In genomic region chr3:66964884-66965283, GRCm38 (mm10) we compare ENCODE assay signal across 19 mouse cellular contexts. TPM values are rescaled to one million over a fixed set of nuclear protein-coding genes. Genes with fewer than 3 reads are reported as not detected.
DNase-seq lines count a peak whose midpoint lies in the region; ATAC-seq and TF ChIP-seq lines count a peak whose summit lies in the region.
"Had no signal": no experiment of that assay in that cellular context is flagged by ENCODE, and none has a peak within 500 bp of the region (broad histone marks: within the 10 kb centered on the region; RNA-seq: fewer than 3 reads in every experiment).

No protein-coding gene starts in this region.

- no peak overlapping the region for H3K4me2 ChIP-seq in liver, embryonic 12.5 days
- no peak overlapping the region for H3K4me2 ChIP-seq in liver, embryonic 16.5 days (ENCODE audit: low read depth, low read length)
- H3K4me2 ChIP-seq in stomach, postnatal 0 days (replicated peaks; ENCODE audit: low read depth), result no peak overlapping the region
- H3K4me2 ChIP-seq: embryonic facial prominence, embryonic 15.5 days; heart, embryonic 12.5 days; hindbrain, embryonic 14.5 days had no signal

- peak; percentile 36 for DNase-seq in liver, adult 2 months (ENCODE audit: extremely low read depth, low read depth, low spot score)
- no peak for DNase-seq in liver
- no peak for DNase-seq in stomach, postnatal 0 days (ENCODE audit: low spot score)
- no peak for DNase-seq in kidney, postnatal 10 days
- no peak for DNase-seq in gastrocnemius, adult 2 months
- DNase-seq: adrenal gland, postnatal 25 days; cerebellum, adult 18-20 months; cerebellum, postnatal 10 days; gastrocnemius, postnatal 10 days; heart, adult 2 months had no signal

- no peak overlapping the region for H3K4me3 ChIP-seq in liver, adult 2 months (ENCODE audit: insufficient read depth, low read depth, low read length)
- no peak overlapping the region for H3K4me3 ChIP-seq in liver, embryonic 12.5 days
- H3K4me3 ChIP-seq in liver, embryonic 16.5 days (ENCODE audit: low read depth, low read length), result no peak overlapping the region
- no peak overlapping the region for H3K4me3 ChIP-seq in stomach, postnatal 0 days (ENCODE audit: low read depth, low read length)
- H3K4me3 ChIP-seq in gastrocnemius, adult 2 months, result no peak overlapping the region
- H3K4me3 ChIP-seq: embryonic facial prominence, embryonic 15.5 days; erythroblast, embryonic 14.5 days; forebrain, embryonic 10.5 days; heart, adult 2 months; heart, embryonic 12.5 days; hindbrain, embryonic 10.5 days had no signal

- H3K9ac ChIP-seq in liver, adult 2 months (ENCODE audit: low read depth, low read length), result no peak overlapping the region
- no peak overlapping the region for H3K9ac ChIP-seq in liver, embryonic 12.5 days
- H3K9ac ChIP-seq in liver, embryonic 16.5 days (ENCODE audit: low read depth, low read length), result no peak overlapping the region
- no peak overlapping the region for H3K9ac ChIP-seq in stomach, postnatal 0 days (ENCODE audit: low read length)
- H3K9ac ChIP-seq: embryonic facial prominence, embryonic 15.5 days; heart, embryonic 12.5 days; hindbrain, embryonic 14.5 days had no signal

- H3K27me3 ChIP-seq in liver, adult 2 months (ENCODE audit: control insufficient read depth, insufficient read depth, low read length), result 0 out of 2 replicates have a peak, but pooled peaks cover 2% of the 10 kb centered on the region
- H3K27me3 ChIP-seq in liver, embryonic 12.5 days (replicated peaks), result peaks cover 24% of the 10 kb centered on the region
- peaks cover 2% of the 10 kb centered on the region for H3K27me3 ChIP-seq in liver, embryonic 16.5 days (ENCODE audit: control insufficient read depth, insufficient read depth, low read depth, low read length)
- peaks cover 3% of the 10 kb centered on the region; the same call in 1 of the 2 replicates for H3K27me3 ChIP-seq in stomach, postnatal 0 days (ENCODE audit: control insufficient read depth, insufficient read depth, low read length)

- no peaks in the 10 kb centered on the region for H3K4me1 ChIP-seq in liver, adult 2 months (ENCODE audit: control insufficient read depth, insufficient read depth, low read length)
- no peaks in the 10 kb centered on the region for H3K4me1 ChIP-seq in liver, embryonic 12.5 days
- H3K4me1 ChIP-seq in liver, embryonic 16.5 days (ENCODE audit: control insufficient read depth, low read depth, low read length), result no peaks in the 10 kb centered on the region
- no peaks in the 10 kb centered on the region for H3K4me1 ChIP-seq in stomach, postnatal 0 days (replicated peaks; ENCODE audit: control insufficient read depth, insufficient read depth)
- H3K4me1 ChIP-seq: heart, embryonic 12.5 days; hindbrain, embryonic 10.5 days had no signal

- H3K27ac ChIP-seq in liver, adult 2 months (replicated peaks; ENCODE audit: insufficient read depth, low read depth, low read length), result no peak overlapping the region
- no peak overlapping the region for H3K27ac ChIP-seq in liver, embryonic 12.5 days
- H3K27ac ChIP-seq in liver, embryonic 16.5 days (ENCODE audit: low read length), result no peak overlapping the region
- no peak overlapping the region for H3K27ac ChIP-seq in stomach, postnatal 0 days (replicated peaks)
- no peak overlapping the region for H3K27ac ChIP-seq in gastrocnemius, adult 2 months
- H3K27ac ChIP-seq: embryonic facial prominence, embryonic 15.5 days; forebrain, embryonic 10.5 days; heart, adult 2 months; hindbrain, embryonic 10.5 days; hindbrain, embryonic 14.5 days had no signal

- TF ChIP-seq EP300 in stomach, postnatal 0 days (optimal IDR thresholded peaks at IDR 0.05), result no peak

- no peaks in the 10 kb centered on the region for H3K36me3 ChIP-seq in liver, adult 2 months (ENCODE audit: control insufficient read depth, insufficient read depth, low read length)
- no peaks in the 10 kb centered on the region for H3K36me3 ChIP-seq in liver, embryonic 12.5 days
- H3K36me3 ChIP-seq in liver, embryonic 16.5 days (ENCODE audit: control insufficient read depth, insufficient read depth), result no peaks in the 10 kb centered on the region
- no peaks in the 10 kb centered on the region for H3K36me3 ChIP-seq in stomach, postnatal 0 days (ENCODE audit: control insufficient read depth, insufficient read depth, low read length)
- H3K36me3 ChIP-seq: embryonic facial prominence, embryonic 15.5 days; forebrain, embryonic 10.5 days; heart, embryonic 12.5 days; hindbrain, embryonic 10.5 days had no signal

- intact Hi-C loops in gastrocnemius, adult 2 months (cut with DNase I), result no loop called here

- no peaks in the 10 kb centered on the region for H3K79me2 ChIP-seq in liver, adult 2 months (ENCODE audit: control insufficient read depth, insufficient read depth, low read length)

- no peaks in the 10 kb centered on the region for H3K9me3 ChIP-seq in liver, embryonic 12.5 days (replicated peaks)
- no peaks in the 10 kb centered on the region for H3K9me3 ChIP-seq in liver, embryonic 16.5 days (replicated peaks; ENCODE audit: control insufficient read depth, low read length)
- H3K9me3 ChIP-seq in stomach, postnatal 0 days (ENCODE audit: control insufficient read depth, low read length), result no peaks in the 10 kb centered on the region
- H3K9me3 ChIP-seq: embryonic facial prominence, embryonic 15.5 days; forebrain, embryonic 10.5 days; heart, embryonic 12.5 days; hindbrain, embryonic 10.5 days had no signal

- ATAC-seq in liver, embryonic 12.5 days, result peak; percentile 66; the same call in 1 of the 2 replicates
- peak; percentile 77 for ATAC-seq in liver, embryonic 16.5 days (ENCODE audit: low read depth)
- no peak for ATAC-seq in stomach, postnatal 0 days (ENCODE audit: low FRiP score, low TSS enrichment)
- ATAC-seq: forebrain, embryonic 14.5 days had no signal

- no peak for TF ChIP-seq CTCF in liver, adult 2 months (IDR thresholded peaks at IDR 0.05; ENCODE audit: low read depth, low read length)
- no peak for TF ChIP-seq CTCF in stomach, postnatal 0 days (IDR thresholded peaks at IDR 0.05; ENCODE audit: low read depth)
- TF ChIP-seq CTCF in gastrocnemius, adult 2 months (IDR thresholded peaks at IDR 0.05), result no peak

- TF ChIP-seq POLR2A in liver, adult 2 months (IDR thresholded peaks at IDR 0.05; ENCODE audit: extremely low read depth, insufficient read depth, low read length), result no peak

- WGBS in liver, adult 2 months, result 16% methylated on average over 3 of the region's 3 CpGs
- WGBS in liver, embryonic 12.5 days (ENCODE audit: insufficient replicate concordance), result 49% methylated on average over 3 of the region's 3 CpGs
- 46% methylated on average over 3 of the region's 3 CpGs for WGBS in liver, embryonic 16.5 days (ENCODE audit: insufficient replicate concordance)
- WGBS in stomach, postnatal 0 days, result 37% methylated on average over 3 of the region's 3 CpGs

RNA-seq across cellular contexts. Expression of gene Rsrc1, which starts 16.3 kb away (rescaled TPM):
- total RNA-seq in liver, adult 2 months (2014; rRNA removed), result 11.5 and 15.0 TPM in 2 replicates
- 2.0 and 2.3 TPM in 2 replicates for polyA plus RNA-seq in liver, adult 2 months (2012; rRNA removed)
- polyA plus RNA-seq in liver, embryonic 12.5 days (2016; fragmentation: Nextera tagmentation; extraction: Ambion mirVana), result 15.1 and 16.3 TPM in 2 replicates
- polyA plus RNA-seq in liver, embryonic 16.5 days (2015; fragmentation: Nextera tagmentation; extraction: Ambion mirVana), result 6.1 and 6.9 TPM in 2 replicates
- 15.1 and 15.9 TPM in 2 replicates for polyA plus RNA-seq in stomach, postnatal 0 days (2015; fragmentation: Nextera tagmentation; extraction: Ambion mirVana)
- 10 to 100 TPM; 11.6 to 14.8 TPM for total RNA-seq in gastrocnemius, adult 2 months (2021)

RNA-seq across cellular contexts. Expression of gene Shox2, which starts 16.7 kb away (rescaled TPM):
- total RNA-seq in liver, adult 2 months (2014; rRNA removed), result not detected in 2 replicates
- polyA plus RNA-seq in liver, adult 2 months (2012; rRNA removed), result not detected in 2 replicates
- polyA plus RNA-seq in liver, embryonic 12.5 days (2016; fragmentation: Nextera tagmentation; extraction: Ambion mirVana), result 0.17 and 0.24 TPM in 2 replicates
- 0.18 and 0.25 TPM in 2 replicates for polyA plus RNA-seq in liver, embryonic 16.5 days (2015; fragmentation: Nextera tagmentation; extraction: Ambion mirVana)
- polyA plus RNA-seq in stomach, postnatal 0 days (2015; fragmentation: Nextera tagmentation; extraction: Ambion mirVana), result 0.05 and 0.18 TPM in 2 replicates
- total RNA-seq in gastrocnemius, adult 2 months (2021), result 1 to 10 TPM; 1.4 to 2.3 TPM
- polyA plus RNA-seq: erythroblast, embryonic 14.5 days had no signal
